Mouse (Mus musculus) forebrain, embryonic 10.5 days (tissue): ENCODE data around the gene Parp1. TPM values are rescaled to one million over a fixed set of nuclear protein-coding genes. Genes with fewer than 3 reads are reported as not detected.

Experiments used
- DNase-seq: peaks from one replicate; pipeline ENCODE4 v3.0.0-alpha.2; 2017; ENCODE audit warnings: low spot score; ENCODE audit errors: extremely low spot score
- H3K27ac ChIP-seq: fragments of 300-500 bp; sonication (generic); 2 replicates; pipeline ENCODE4 v1.5.1; 2016; ENCODE audit warnings: mild to moderate bottlenecking
- H3K27me3 ChIP-seq: fragments of 300-500 bp; sonication (generic); 2 replicates; pipeline ENCODE4 v1.6.1; 2016; ENCODE audit warnings: mild to moderate bottlenecking; ENCODE audit not compliant: poor library complexity, severe bottlenecking
- H3K36me3 ChIP-seq: fragments of 300-500 bp; sonication (generic); replicated peaks from 2 replicates; pipeline ENCODE4 v1.6.1; 2016; ENCODE audit warnings: mild to moderate bottlenecking, moderate library complexity
- H3K4me1 ChIP-seq: fragments of 300-500 bp; sonication (generic); 2 replicates; pipeline ENCODE4 v1.6.1; 2016
- H3K4me3 ChIP-seq: fragments of 300-500 bp; sonication (generic); 2 replicates; pipeline ENCODE4 v1.5.1; 2016; ENCODE audit warnings: mild to moderate bottlenecking, moderate library complexity
- H3K9me3 ChIP-seq: fragments of 300-500 bp; sonication (generic); 2 replicates; pipeline ENCODE4 v1.6.1; 2016; ENCODE audit warnings: mild to moderate bottlenecking, moderate library complexity
- WGBS: fragments of 180-500 bp; shearing (Covaris S2); methylation state at CpG from one replicate; pipeline ENCODE4 v1.1.7; 2016; 5-methylcytosine and 5-hydroxymethylcytosine counted together
- polyA plus RNA-seq: library from polyadenylated mRNA; unstranded; fragments of >200 nt; fragmentation: Nextera tagmentation; extraction: Ambion mirVana; gene quantifications from 2 replicates; pipeline ENCODE4 v1.2.1, GENCODE M21; 2016

Gene Parp1
- polyA plus RNA-seq: 328 and 332 TPM in 2 replicates

GRCm38 (mm10) chr1:180568761-180569452 is at the start of gene Parp1:
Gene Parp1 (plus strand): TSS chr1:180568924.
- Histone ChIP-seq H3K9me3 (peaks cover 23% of the 10 kb centered on the region), H3K4me3 (peak within 1 kb of the TSS; percentile 73), H3K27ac (peak within 1 kb of the TSS; percentile 94), H3K4me1 (peaks cover 25% of the 10 kb centered on the region), H3K27me3 (no peaks in the 10 kb centered on the region), H3K36me3 (peaks cover 33% of the 10 kb centered on the region)
- DNase-seq: peak; percentile 96
- under 1% methylated on average over 67 of the region's 67 CpGs for WGBS

- Histone ChIP-seq H3K27me3 (no peaks in the 10 kb centered on the region), H3K4me1 (0 out of 2 replicates have a peak, but pooled peaks cover 3% of the 10 kb centered on the region), H3K27ac (no peak overlapping the region), H3K4me3 (no peak overlapping the region), H3K9me3 (no peaks in the 10 kb centered on the region), H3K36me3 (no peaks in the 10 kb centered on the region)
- DNase-seq: no peak
- 92% methylated on average over 8 of the region's 8 CpGs for WGBS
Measured at GRCm38 (mm10) chr1:180519520-180519919, 49.2 kb upstream of the Parp1 start.

GRCm38 (mm10) chr1:180520190-180520589 is 48.5 kb upstream of the Parp1 start:
- no peaks in the 10 kb centered on the region for H3K27me3 ChIP-seq
- H3K36me3 ChIP-seq: no peaks in the 10 kb centered on the region
- no peak overlapping the region for H3K4me3 ChIP-seq
- 64% methylated on average over 7 of the region's 7 CpGs for WGBS
- H3K9me3 ChIP-seq: no peaks in the 10 kb centered on the region
- no peak for DNase-seq
- 0 out of 2 replicates have a peak, but pooled peaks cover 3% of the 10 kb centered on the region for H3K4me1 ChIP-seq
- H3K27ac ChIP-seq: no peak overlapping the region

GRCm38 (mm10) chr1:180523320-180523719 is 45.4 kb upstream of the Parp1 start:
- no peak for DNase-seq
- Histone ChIP-seq H3K9me3 (no peaks in the 10 kb centered on the region), H3K36me3 (no peaks in the 10 kb centered on the region), H3K4me3 (no peak overlapping the region), H3K27ac (no peak overlapping the region), H3K4me1 (peaks cover 8% of the 10 kb centered on the region), H3K27me3 (no peaks in the 10 kb centered on the region)
- WGBS: 93% methylated on average over 2 of the region's 2 CpGs

- WGBS: 89% methylated on average over 1 of the region's 1 CpGs
- no peak overlapping the region for H3K4me3 ChIP-seq
- no peaks in the 10 kb centered on the region for H3K36me3 ChIP-seq
- H3K27ac ChIP-seq: no peak overlapping the region
- peaks cover 21% of the 10 kb centered on the region for H3K4me1 ChIP-seq
- H3K9me3 ChIP-seq: no peaks in the 10 kb centered on the region
- no peak for DNase-seq
- H3K27me3 ChIP-seq: no peaks in the 10 kb centered on the region
Measured at GRCm38 (mm10) chr1:180525301-180525700, 43.4 kb upstream of the Parp1 start.

GRCm38 (mm10) chr1:180529847-180530246 is 38.9 kb upstream of the Parp1 start:
- Histone ChIP-seq H3K27ac (no peak overlapping the region), H3K36me3 (no peaks in the 10 kb centered on the region), H3K27me3 (no peaks in the 10 kb centered on the region), H3K4me3 (no peak overlapping the region), H3K4me1 (peaks cover 21% of the 10 kb centered on the region), H3K9me3 (peaks cover 17% of the 10 kb centered on the region)
- no peak for DNase-seq
- WGBS: 93% methylated on average over 7 of the region's 7 CpGs

- Histone ChIP-seq H3K4me3 (no peak overlapping the region), H3K4me1 (peaks cover 21% of the 10 kb centered on the region), H3K9me3 (peaks cover 17% of the 10 kb centered on the region), H3K27ac (no peak overlapping the region), H3K27me3 (no peaks in the 10 kb centered on the region), H3K36me3 (no peaks in the 10 kb centered on the region)
- DNase-seq: no peak
- whole genome bisulfite sequencing: 72% methylated on average over 8 of the region's 8 CpGs
Measured at GRCm38 (mm10) chr1:180530457-180531263, 38.1 kb upstream of the Parp1 start.

GRCm38 (mm10) chr1:180532671-180533070 is 36.1 kb upstream of the Parp1 start:
- H3K27me3 ChIP-seq: no peaks in the 10 kb centered on the region
- peaks cover 20% of the 10 kb centered on the region for H3K4me1 ChIP-seq
- H3K9me3 ChIP-seq: peaks cover 17% of the 10 kb centered on the region
- H3K27ac ChIP-seq: no peak overlapping the region
- H3K4me3 ChIP-seq: no peak overlapping the region
- H3K36me3 ChIP-seq: no peaks in the 10 kb centered on the region
- WGBS: 94% methylated on average over 11 of the region's 11 CpGs
- no peak for DNase-seq

- Histone ChIP-seq H3K36me3 (no peaks in the 10 kb centered on the region), H3K27me3 (no peaks in the 10 kb centered on the region), H3K4me3 (no peak overlapping the region), H3K9me3 (peaks cover 17% of the 10 kb centered on the region), H3K27ac (no peak overlapping the region), H3K4me1 (peaks cover 3% of the 10 kb centered on the region; the same call in 1 of the 2 replicates)
- WGBS: 87% methylated on average over 5 of the region's 5 CpGs
- DNase-seq: no peak
Measured at GRCm38 (mm10) chr1:180536719-180537118, 32.0 kb upstream of the Parp1 start.

- DNase-seq: no peak
Measured at GRCm38 (mm10) chr1:180541251-180541650, 27.5 kb upstream of the Parp1 start.

GRCm38 (mm10) chr1:180541883-180542711 is 26.6 kb upstream of the Parp1 start:
- Histone ChIP-seq H3K36me3 (no peaks in the 10 kb centered on the region), H3K9me3 (no peaks in the 10 kb centered on the region), H3K4me1 (peaks cover 12% of the 10 kb centered on the region), H3K4me3 (no peak overlapping the region), H3K27ac (no peak overlapping the region), H3K27me3 (peaks cover 10% of the 10 kb centered on the region)
- DNase-seq: no peak
- 78% methylated on average over 15 of the region's 15 CpGs for WGBS

More at GRCm38 (mm10) chr1:180541251-180541650, 27.5 kb upstream of the Parp1 start:
- Histone ChIP-seq H3K27ac (no peak overlapping the region), H3K4me1 (peaks cover 3% of the 10 kb centered on the region; the same call in 1 of the 2 replicates), H3K9me3 (no peaks in the 10 kb centered on the region), H3K36me3 (no peaks in the 10 kb centered on the region), H3K4me3 (no peak overlapping the region), H3K27me3 (peaks cover 1% of the 10 kb centered on the region; the same call in 1 of the 2 replicates)
- 26% methylated on average over 2 of the region's 2 CpGs for WGBS

GRCm38 (mm10) chr1:180542712-180543371 is 25.9 kb upstream of the Parp1 start:
- Histone ChIP-seq H3K4me1 (peaks cover 19% of the 10 kb centered on the region), H3K36me3 (no peaks in the 10 kb centered on the region), H3K27ac (no peak overlapping the region), H3K27me3 (peaks cover 17% of the 10 kb centered on the region), H3K4me3 (no peak overlapping the region), H3K9me3 (no peaks in the 10 kb centered on the region)
- DNase-seq: no peak
- 89% methylated on average over 3 of the region's 3 CpGs for WGBS
